In genomic region chr5:91111019-91111418, GRCm38 (mm10) we compare ENCODE assay signal across 1 mouse cellular context.
TF ChIP-seq lines count a peak whose summit lies in the region.

No protein-coding gene starts in this region.

TF ChIP-seq in CH12.LX, 34 proteins besides CTCF, POLR2A, EP300 and RAD21 (continued from another document):
- no peak for TF ChIP-seq MXI1 (IDR thresholded peaks at IDR 0.05; ENCODE audit: low read depth, low read length)
- no peak for TF ChIP-seq USF2 (conservative IDR thresholded peaks at IDR 0.05; ENCODE audit: low read depth, low read length)
- TF ChIP-seq MYC (IDR thresholded peaks at IDR 0.05; ENCODE audit: low read depth, low read length): no peak
- no peak for TF ChIP-seq POLR2AphosphoS2 (IDR thresholded peaks at IDR 0.05; ENCODE audit: low read depth, low read length)
- no peak for TF ChIP-seq ZC3H11A (IDR thresholded peaks at IDR 0.05; ENCODE audit: low read depth, low read length)
